In the genomic region with DNA sequence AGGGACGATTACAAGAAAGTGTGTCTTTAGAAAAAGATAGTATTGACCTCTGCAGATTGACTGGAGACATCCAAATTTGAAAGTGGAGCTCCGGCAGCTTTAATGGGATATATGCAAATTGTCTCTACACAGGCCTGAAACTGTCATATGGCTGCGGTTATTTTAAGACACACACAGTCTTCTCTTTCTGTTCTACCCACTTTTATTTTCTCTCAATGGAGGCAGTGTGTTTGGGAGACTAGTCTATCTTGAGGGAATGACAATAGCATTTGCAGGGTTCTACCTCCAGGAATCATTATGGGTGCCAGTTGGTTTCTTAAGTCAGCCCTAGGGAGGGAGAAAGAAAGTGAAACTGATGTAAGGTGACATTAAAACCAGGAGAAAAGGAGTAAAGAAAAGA, we compare ENCODE assay signal across 22 mouse cellular contexts.
DNase-seq lines count a peak whose midpoint lies in the region; ATAC-seq and TF ChIP-seq lines count a peak whose summit lies in the region.
"Had no signal": no experiment of that assay in that cellular context is flagged by ENCODE, and none has a peak within 500 bp of the region (broad histone marks: within the 10 kb centered on the region; RNA-seq: fewer than 3 reads in every experiment).

No protein-coding gene starts in this region.

- DNase-seq in frontal cortex, adult 2 months (ENCODE audit: extremely low spot score in 1 of 2, low spot score in 1 of 2) = peak; percentile 4 to 31
- DNase-seq in frontal cortex, postnatal 14 days (ENCODE audit: low spot score in 2 of 2) = no peak
- DNase-seq in left cerebral cortex, adult 2 months (ENCODE audit: extremely low spot score in 1 of 2, low spot score in 2 of 2) = no peak
- DNase-seq in left cerebral cortex, postnatal 4 days = no peak
- DNase-seq in brain, adult 2 months (ENCODE audit: low read depth, low spot score) = peak; percentile 41
- DNase-seq in left cerebral cortex, postnatal 36 days (ENCODE audit: low spot score in 2 of 2) = peak; percentile 4
- DNase-seq in hindbrain, postnatal 0 days (ENCODE audit: low spot score) = no peak
- DNase-seq: adrenal gland, adult 8-10 months; cerebellum, adult 8-10 months; cerebellum, postnatal 36 days; embryo, embryonic 11 days; gastrocnemius, postnatal 10 days; heart, postnatal 10 days; kidney, adult 2 months; kidney, postnatal 10 days; lung, postnatal 4 days; midbrain, embryonic 14.5 days had no signal

- no peaks in the 10 kb centered on the region for H3K36me3 ChIP-seq in hindbrain, postnatal 0 days (ENCODE audit: insufficient read depth, low read length)
- H3K36me3 ChIP-seq: embryonic facial prominence, embryonic 13.5 days; hindbrain, embryonic 13.5 days had no signal

- intact Hi-C loops in left cerebral cortex, adult 2 months (cut with DNase I) = loop anchor here (1.0 to 5.0 kb wide), 2 partner anchors 564 to 618 kb away; no protein-coding TSS in a partner anchor
- intact Hi-C loops in left cerebral cortex, postnatal 4 days (cut with DNase I) = loop anchor here (10.0 kb wide), 1 partner anchor 561 kb away; no protein-coding TSS in a partner anchor
- intact Hi-C loops in left cerebral cortex, postnatal 36 days (cut with DNase I) = loop anchor here (5.0 to 10.0 kb wide), 3 partner anchors 211 to 616 kb away; no protein-coding TSS in a partner anchor

- TF ChIP-seq CTCF in left cerebral cortex, adult 2 months (IDR thresholded peaks at IDR 0.05) = no peak
- TF ChIP-seq CTCF in hindbrain, postnatal 0 days (IDR thresholded peaks at IDR 0.05; ENCODE audit: low read depth) = no peak

- no peak overlapping the region for H3K9ac ChIP-seq in hindbrain, postnatal 0 days (replicated peaks; ENCODE audit: low read length)
- H3K9ac ChIP-seq: embryonic facial prominence, embryonic 13.5 days; hindbrain, embryonic 13.5 days had no signal

- H3K4me2 ChIP-seq in hindbrain, postnatal 0 days (ENCODE audit: low read depth, low read length) = no peak overlapping the region
- H3K4me2 ChIP-seq: embryonic facial prominence, embryonic 13.5 days; hindbrain, embryonic 13.5 days had no signal

- ATAC-seq in hindbrain, postnatal 0 days = no peak
- ATAC-seq: activated CD4-positive, CD25-positive, alpha-beta regulatory T cell, adult 4 months; inflammation-experienced regulatory T-cells, adult 6 months had no signal

- H3K27ac ChIP-seq in left cerebral cortex, adult 2 months = peak overlapping the region; percentile 1; the same call in 1 of the 2 replicates
- no peak overlapping the region for H3K27ac ChIP-seq in hindbrain, postnatal 0 days
- H3K27ac ChIP-seq: embryonic facial prominence, embryonic 13.5 days; hindbrain, embryonic 13.5 days had no signal

- H3K9me3 ChIP-seq in hindbrain, postnatal 0 days (ENCODE audit: low read length) = no peaks in the 10 kb centered on the region
- H3K9me3 ChIP-seq: embryonic facial prominence, embryonic 13.5 days; hindbrain, embryonic 13.5 days had no signal

- H3K4me3 ChIP-seq in left cerebral cortex, adult 2 months = no peak overlapping the region
- no peak overlapping the region for H3K4me3 ChIP-seq in hindbrain, postnatal 0 days (ENCODE audit: low read length)
- H3K4me3 ChIP-seq: embryonic facial prominence, embryonic 13.5 days; erythroblast, embryonic 14.5 days; hindbrain, embryonic 13.5 days had no signal

- H3K4me1 ChIP-seq in hindbrain, postnatal 0 days (ENCODE audit: insufficient read depth, low read length) = no peaks in the 10 kb centered on the region
- H3K4me1 ChIP-seq: embryonic facial prominence, embryonic 13.5 days had no signal

- no peaks in the 10 kb centered on the region for H3K27me3 ChIP-seq in hindbrain, postnatal 0 days (ENCODE audit: insufficient read depth, low read length)
- H3K27me3 ChIP-seq: embryonic facial prominence, embryonic 13.5 days; hindbrain, embryonic 13.5 days had no signal

- WGBS in hindbrain, postnatal 0 days = 72% methylated on average over 3 of the region's 3 CpGs

Comparison
In these comparisons a context has a peak if more than half of its experiments do, and no peak if none do; other contexts are left out.
1. DNase-seq: peak in frontal cortex, adult 2 months (2 of 2), brain, adult 2 months (single experiment) and left cerebral cortex, postnatal 36 days (2 of 2); none in frontal cortex, postnatal 14 days (0 of 2), left cerebral cortex, adult 2 months (0 of 2), left cerebral cortex, postnatal 4 days (single experiment) and hindbrain, postnatal 0 days (single experiment).